Mouse (Mus musculus) bone marrow, adult 2 months (tissue): ENCODE measurements around the gene Tmsb10.

Source experiments
- CTCF ChIP-seq: fragments of 200-500 bp; IDR thresholded peaks from 2 replicates; pipeline ENCODE4 v1.5.1; 2011; ENCODE audit warnings: low read length, control low read depth; ENCODE audit not compliant: control insufficient read depth, insufficient read depth
- POLR2A ChIP-seq: fragments of 200-500 bp; IDR thresholded peaks from 2 replicates; pipeline ENCODE4 v1.6.1; 2011; ENCODE audit warnings: low read depth, mild to moderate bottlenecking, control low read depth, low read length, borderline replicate concordance; ENCODE audit not compliant: control insufficient read depth

DNA sequence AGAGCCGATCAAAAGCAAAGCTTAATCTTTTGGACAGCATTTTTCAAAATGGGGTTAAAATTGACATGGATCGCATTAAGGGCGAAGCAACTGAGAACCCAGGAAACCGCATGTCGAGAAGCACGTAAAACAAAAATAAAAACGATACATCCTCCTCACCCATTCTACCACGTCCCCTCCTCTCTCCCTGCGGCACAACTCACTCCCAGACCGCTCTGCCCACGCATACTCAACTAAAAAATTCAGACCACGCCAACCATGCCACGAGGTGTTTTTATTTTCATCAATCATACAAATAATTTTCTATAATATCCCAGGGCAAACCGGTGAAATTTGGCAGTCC lies 1.5 kb downstream of the Tmsb10 start:
- TF ChIP-seq CTCF (no peak), POLR2A (no peak)
